Mouse (Mus musculus): ENCODE measurements around the gene Tcp10a.
"Not testable (repeated sequence)": the region's sequence is repeated elsewhere in the genome, so short reads cannot be mapped to it uniquely, and the experiment has no call there.

The Tcp10a gene

DNA sequence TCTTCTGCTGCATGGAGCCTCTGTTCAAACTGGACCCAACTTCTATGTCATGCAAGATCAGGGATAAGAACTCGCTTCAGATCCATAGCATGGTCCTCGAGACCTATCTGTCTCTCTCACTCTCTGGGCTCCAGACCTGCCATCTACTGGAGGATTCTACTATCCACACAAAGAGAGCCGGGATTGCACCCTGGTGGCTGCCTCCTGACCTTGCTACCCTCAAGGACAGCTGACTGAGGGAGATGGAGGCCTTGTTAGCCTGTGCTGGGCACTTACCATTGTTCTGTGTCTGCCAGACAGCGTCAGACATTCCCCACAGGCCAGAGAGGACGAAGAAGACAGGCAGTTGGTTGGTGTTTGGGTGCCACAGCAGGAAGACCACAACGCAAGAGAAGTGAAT is 45.0 kb downstream of the Tcp10a start:
- DNase-seq (ENCODE audit: low spot score in 2 of 2), result not testable (repeated sequence)

DNA sequence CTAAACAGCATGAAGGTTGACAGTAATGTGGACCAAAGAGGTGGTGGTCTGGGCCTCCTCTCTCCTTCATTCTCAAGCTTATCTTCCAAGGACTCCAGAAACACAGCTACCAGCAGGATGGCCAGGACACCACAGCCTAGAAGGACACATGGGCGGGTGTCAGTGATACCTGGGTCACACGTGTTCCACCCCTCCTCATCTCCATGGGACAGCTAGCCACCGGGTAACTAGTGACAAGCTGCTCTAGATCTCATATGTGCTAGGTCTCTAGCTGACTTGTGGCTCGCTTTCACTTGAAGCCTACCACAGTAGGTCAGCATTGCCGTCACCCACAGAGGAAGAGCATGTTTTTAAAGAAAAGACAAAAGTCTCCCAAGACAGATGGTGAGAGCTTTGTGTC is 47.4 kb downstream of the Tcp10a start, which contains the start of gene Gm49630:
Gene Gm49630, minus strand, starts transcription at position 101 of the 400 bp plus-strand sequence.
- not testable (repeated sequence) for DNase-seq (ENCODE audit: low spot score in 2 of 2)

DNA sequence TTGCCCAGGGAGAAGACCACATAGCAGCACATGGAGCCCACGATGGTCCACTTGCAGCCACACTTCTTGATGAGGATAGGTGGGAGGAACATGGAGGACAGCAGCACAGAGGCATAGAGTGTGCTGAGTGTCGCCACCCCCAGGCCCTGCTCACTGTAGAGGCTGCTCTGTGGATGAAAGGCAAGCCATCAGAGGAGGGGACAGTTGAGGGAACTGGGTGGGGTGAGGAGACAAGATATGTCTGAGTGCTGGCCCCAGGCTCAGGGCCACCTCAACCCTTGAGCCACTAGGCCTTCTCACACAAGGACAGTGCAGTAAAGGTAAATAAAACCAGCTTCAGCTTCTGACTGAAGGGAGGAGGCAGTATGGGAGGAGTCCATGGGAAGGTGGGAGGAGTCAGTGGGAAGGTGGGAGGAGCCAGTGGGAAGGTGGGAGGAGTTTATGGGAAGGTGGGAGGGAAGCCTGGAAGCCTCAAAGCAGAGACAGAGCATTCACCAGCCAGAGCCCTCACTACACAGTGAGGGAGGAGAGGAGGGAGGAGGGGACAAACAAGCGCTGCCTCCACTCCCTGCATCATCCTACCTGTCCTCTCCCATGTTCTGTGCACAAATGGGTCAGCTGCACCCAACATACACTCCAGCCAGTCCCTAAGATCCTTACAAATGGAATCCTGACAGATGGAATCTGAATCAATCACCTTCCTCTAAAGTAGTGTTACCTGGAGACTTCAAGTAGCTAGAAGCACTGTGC is 52.7 kb downstream of the Tcp10a start:
- DNase-seq (ENCODE audit: low spot score in 2 of 2), result not testable (repeated sequence)

DNA sequence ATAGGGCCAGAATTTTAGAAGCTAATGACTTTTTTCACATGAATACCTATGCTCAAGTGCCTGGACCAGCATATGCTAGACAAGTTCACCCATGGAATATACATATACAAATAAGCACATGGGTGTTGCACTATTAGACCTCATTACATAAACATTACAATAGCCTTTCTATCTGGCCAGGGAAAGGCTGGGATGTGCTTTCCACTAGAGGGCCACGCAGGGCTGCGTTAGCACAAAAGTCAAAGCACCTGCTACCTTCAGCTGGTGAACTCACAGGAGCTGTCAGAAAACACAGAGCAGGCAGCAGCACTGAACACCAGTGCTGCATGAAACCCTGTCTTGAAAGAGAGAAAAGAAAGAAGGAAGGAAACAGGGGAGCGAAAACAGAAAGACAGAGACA is 53.5 kb downstream of the Tcp10a start:
- DNase-seq (ENCODE audit: low spot score in 2 of 2), result not testable (repeated sequence)

DNA sequence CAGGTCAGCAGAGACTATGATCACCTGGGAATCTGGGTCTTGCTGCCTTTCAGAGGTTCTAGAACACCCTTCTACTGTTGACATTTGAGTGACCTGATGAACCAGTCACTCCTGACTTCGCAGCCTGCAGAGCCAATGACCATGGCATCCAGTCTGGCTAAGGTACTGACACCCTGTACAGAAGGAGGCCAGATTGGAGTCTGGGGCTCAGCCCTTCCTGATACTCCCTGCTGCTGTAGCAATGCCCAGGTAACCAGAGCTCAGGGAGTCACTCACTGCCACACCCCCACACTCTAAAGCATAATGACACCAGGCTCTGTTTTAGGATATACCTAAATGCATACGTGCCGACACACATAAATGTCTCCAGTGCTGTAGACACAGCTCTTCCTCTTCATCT is 58.3 kb downstream of the Tcp10a start:
- not testable (repeated sequence) for DNase-seq (ENCODE audit: low spot score in 2 of 2)

DNA sequence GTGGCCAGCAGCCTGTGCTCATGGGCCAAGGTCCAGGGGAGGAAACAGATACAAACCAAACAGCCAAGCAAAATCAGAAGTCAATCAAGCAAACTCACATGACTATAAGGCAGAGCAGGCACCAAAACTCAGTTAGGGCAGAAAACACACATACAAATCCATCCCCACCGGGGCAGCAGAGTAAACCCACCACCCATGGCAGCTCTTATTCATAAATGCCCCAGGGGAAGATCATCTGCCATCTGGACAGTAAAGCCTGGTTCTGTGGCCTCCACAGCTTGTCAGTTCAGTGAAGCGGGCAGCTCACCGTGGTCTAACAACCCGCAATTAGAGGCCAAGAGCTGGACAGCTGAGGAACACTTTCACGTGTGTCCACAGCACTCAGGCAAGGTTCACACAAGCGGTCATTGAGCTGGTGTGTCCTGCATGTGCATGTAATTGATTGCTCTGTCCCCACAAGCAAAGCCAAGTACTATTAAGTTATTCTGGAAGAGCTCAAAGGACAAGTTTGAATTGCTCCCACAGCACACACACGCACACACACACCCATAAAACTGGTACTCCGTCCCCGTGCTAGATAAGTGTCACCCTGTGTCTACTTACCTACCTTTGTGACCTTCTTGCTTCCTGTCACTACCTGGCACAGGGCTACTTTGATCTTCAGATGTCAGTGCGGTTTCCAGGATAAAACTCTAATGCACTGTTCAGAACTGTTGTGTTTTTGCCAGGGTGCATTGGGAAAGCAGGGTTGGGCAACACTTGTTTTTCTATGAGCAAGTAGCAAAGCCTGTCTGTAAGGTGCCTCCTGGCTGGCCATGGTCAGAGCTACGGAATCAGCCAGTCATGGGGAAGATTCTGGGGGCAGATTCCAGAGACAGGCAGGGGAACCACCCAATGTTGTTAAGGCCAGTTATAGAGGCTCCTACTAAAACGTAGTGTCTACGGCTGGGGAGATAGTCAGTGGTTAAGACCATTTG is 59.0 kb downstream of the Tcp10a start:
- DNase-seq (ENCODE audit: low spot score in 2 of 2), result not testable (repeated sequence)

DNA sequence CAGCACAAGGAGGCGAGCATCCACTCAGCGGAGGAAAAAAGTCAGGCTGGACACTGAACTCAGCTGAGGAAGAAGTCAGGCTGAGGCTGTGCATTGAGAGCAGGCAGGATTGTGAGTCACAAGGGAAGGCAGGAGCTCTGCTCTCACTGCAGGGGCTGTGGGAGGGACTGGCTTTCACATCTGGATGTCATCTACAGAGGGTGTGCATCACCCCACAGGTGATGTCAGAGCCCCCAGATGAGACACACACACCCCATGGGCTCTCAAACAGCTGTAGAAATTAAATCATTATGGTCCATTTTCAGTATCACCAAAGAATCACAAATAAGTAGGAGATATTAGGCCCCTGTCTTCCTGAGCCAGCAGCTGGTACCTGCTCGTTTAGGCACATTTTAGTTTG is 60.9 kb downstream of the Tcp10a start, which contains the start of gene Unc93a2:
Gene Unc93a2, minus strand, starts transcription at position 101 of the 400 bp plus-strand sequence.
- not testable (repeated sequence) for DNase-seq (ENCODE audit: low spot score in 2 of 2)

DNA sequence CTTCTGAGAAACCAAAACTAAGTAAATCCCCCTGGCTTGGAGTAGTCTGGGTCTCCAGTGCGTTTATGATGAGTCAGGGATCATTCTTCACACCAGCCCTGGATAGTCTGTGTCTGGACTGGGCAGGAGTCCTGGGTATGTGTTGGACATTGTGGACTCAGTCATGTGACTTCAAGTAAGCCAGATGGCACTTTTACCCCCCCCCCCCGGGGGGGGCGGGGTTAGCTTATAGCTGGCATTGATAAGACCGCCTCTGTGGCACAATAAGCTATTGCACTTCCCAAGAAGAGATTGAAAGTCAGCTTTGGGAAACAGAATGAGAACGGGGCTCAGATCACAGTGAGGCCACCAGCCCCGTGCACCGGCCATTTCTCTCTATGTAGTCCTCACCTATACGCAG is 61.6 kb downstream of the Tcp10a start:
- not testable (repeated sequence) for DNase-seq (ENCODE audit: low spot score in 2 of 2)

DNA sequence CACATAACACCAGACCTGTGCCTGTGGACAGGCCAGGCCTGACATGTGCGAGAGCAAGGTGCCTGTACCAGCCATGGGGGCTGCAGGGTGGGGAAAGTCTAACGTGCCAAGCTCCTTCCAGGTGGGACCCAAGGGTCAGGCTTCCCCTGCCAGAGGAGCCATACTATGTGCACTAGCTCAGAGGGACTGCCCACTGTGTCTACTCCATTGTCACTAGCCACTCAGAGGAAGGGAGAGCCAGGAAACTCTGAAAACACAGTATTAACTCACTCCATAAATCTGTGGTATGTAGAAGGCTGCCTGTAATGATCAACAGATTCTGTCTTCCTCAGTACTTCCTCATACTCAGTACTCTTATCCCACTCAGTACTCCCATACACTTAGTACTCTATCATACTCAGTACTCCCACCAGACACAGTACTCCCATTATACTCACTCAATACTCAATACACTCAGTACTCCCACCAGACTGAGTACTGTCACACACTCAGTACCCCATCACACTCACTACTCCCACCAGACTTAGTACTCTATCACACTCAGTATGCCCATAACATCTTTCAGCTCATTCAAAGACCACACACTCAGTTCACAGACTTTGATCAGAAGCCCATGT is 64.0 kb downstream of the Tcp10a start:
- not testable (repeated sequence) for DNase-seq (ENCODE audit: low spot score in 2 of 2)

DNA sequence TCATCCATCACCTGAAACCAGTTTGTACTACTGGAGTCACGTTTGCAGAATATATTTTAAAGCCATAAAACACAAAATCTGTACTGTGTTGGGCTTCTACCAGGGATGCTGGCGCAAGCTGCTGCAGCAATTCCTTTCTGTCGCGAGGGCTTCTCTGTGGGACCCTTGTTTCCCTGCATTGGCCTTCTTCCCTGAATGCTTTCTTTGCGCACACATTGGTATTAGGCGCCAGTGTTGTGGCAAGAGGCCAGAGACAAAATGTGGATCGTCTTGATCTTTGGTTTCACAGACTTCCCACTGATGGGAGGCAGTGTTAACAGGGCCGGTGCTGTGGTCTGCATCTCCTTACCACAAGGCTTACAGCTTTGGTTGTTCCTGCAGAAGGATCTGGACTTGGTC is 64.5 kb downstream of the Tcp10a start:
- not testable (repeated sequence) for DNase-seq (ENCODE audit: low spot score in 2 of 2)

DNA sequence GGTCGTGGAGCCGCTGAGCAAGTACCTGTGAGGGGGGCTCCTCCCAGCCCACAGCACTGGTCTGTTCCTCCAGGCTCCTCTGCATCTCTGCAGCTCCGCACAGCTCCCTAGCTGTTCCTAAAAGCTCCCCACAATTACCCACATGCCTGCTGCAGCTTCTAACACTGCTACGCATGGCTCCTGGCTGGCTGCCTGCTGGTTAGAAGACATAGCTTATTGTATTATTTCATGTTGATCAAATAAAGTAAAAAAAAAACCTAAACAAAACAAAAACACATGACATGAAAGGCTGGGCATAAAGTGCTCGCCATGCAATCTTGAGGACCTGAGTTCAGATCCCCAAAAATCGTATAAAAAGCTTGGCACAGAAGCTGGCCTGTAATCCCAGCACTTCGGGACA is 65.5 kb downstream of the Tcp10a start:
- DNase-seq (ENCODE audit: low spot score in 2 of 2), result not testable (repeated sequence)

DNA sequence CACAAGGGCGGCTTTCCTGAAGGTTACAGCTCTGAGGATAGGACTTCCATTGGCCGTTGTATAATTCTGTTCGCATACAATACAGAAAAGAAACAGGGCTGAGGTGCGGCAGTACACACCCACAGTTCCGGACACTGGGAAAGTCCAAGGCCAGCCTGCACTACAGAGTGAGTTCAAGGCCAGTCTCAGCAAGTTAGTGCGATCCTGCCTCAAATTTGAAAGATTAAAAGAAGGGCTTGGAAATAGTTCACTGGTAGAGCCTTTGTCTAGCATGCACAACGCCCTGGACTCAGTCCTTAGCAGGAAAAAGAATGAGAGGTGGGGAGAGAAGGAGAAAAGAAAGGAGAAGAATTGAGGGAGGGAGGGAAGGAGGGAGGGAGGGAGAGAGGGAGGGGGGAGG is 70.7 kb downstream of the Tcp10a start:
- DNase-seq (ENCODE audit: low spot score in 2 of 2), result not testable (repeated sequence)
